Mouse (Mus musculus) kidney, postnatal 0 days (tissue): ENCODE results near the gene Zfp609. TPM values are rescaled to one million over a fixed set of nuclear protein-coding genes. Genes with fewer than 3 reads are reported as not detected.

Experiments used
- ATAC-seq: fragments of 200-750 bp; cut with Nextera tagmentation; replicated peaks from 2 replicates; pipeline ENCODE4 v1.8.0; 2017; ENCODE audit warnings: low read depth, moderate number of reproducible peaks, moderate TSS enrichment, moderate library complexity; ENCODE audit not compliant: low FRiP score
- DNase-seq: peaks from one replicate; pipeline ENCODE4 v3.0.0-alpha.2; 2016; ENCODE audit warnings: low spot score
- H3K27ac ChIP-seq: fragments of 300-500 bp; sonication (generic); 2 replicates; pipeline ENCODE4 v1.5.1; 2014; ENCODE audit warnings: mild to moderate bottlenecking
- H3K27me3 ChIP-seq: fragments of 300-500 bp; sonication (generic); 2 replicates; pipeline ENCODE4 v1.6.1; 2014; ENCODE audit warnings: low read length, mixed read lengths; ENCODE audit not compliant: insufficient read depth
- H3K36me3 ChIP-seq: fragments of 300-500 bp; sonication (generic); 2 replicates; pipeline ENCODE4 v1.6.1; 2014; ENCODE audit warnings: low read length, mixed read lengths; ENCODE audit not compliant: insufficient read depth
- H3K4me1 ChIP-seq: fragments of 300-500 bp; sonication (generic); replicated peaks from 2 replicates; pipeline ENCODE4 v1.6.1; 2014; ENCODE audit warnings: antibody characterized with exemption, low read length, mixed read lengths; ENCODE audit not compliant: insufficient read depth
- H3K4me2 ChIP-seq: fragments of 300-500 bp; sonication (generic); 2 replicates; pipeline ENCODE4 v1.6.1; 2014; ENCODE audit warnings: mild to moderate bottlenecking, low read length, moderate library complexity, mixed read lengths
- H3K4me3 ChIP-seq: fragments of 300-500 bp; sonication (generic); replicated peaks from 2 replicates; pipeline ENCODE4 v1.5.1; 2014; ENCODE audit warnings: low read depth, low read length
- H3K9ac ChIP-seq: fragments of 300-500 bp; sonication (generic); 2 replicates; pipeline ENCODE4 v1.6.1; 2014; ENCODE audit warnings: low read depth, low read length
- H3K9me3 ChIP-seq: fragments of 300-500 bp; sonication (generic); replicated peaks from 2 replicates; pipeline ENCODE4 v1.6.1; 2016; ENCODE audit warnings: low read length, inconsistent platforms, mixed read lengths
- CTCF ChIP-seq: IDR thresholded peaks from 2 replicates; pipeline ENCODE4 v1.5.1; 2016; ENCODE audit warnings: antibody characterized with exemption, low read depth, mild to moderate bottlenecking, moderate library complexity
- WGBS: fragments of 180-500 bp; shearing (Covaris S2); extraction: QIAGEN DNeasy Blood & Tissue Kit; methylation state at CpG from one replicate; pipeline ENCODE4 v1.1.7; 2014; 5-methylcytosine and 5-hydroxymethylcytosine counted together
- polyA plus RNA-seq: library from polyadenylated mRNA; unstranded; fragments of >200 nt; fragmentation: Nextera tagmentation; extraction: Ambion mirVana; gene quantifications from 2 replicates; pipeline ENCODE4 v1.2.1, GENCODE M21; 2015

Gene Zfp609
- polyA plus RNA-seq, 1 experiment from 2014 or later, result 5.0 TPM

DNA sequence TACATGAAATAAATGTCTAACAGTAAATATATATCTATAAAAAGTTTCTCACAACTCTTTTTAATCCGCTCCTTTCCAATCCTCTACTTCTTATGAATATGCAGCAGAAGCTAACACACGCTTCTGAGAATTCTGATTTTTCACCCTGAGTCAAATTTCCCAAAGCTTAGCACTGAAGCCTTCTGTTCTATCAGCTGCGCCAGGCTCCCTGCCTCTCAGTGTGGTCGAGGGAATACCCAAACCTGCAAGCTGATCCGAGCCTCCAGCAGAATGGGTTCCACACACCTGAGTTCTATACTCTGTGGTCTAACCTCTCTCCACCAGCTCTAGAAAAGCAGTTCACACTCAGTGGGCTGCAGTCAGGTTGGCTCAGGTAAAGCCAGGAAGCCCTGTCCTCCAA, 68.1 kb downstream of the Zfp609 start:
- no peak overlapping the region for H3K4me2 ChIP-seq
- no peak overlapping the region for H3K27ac ChIP-seq
- WGBS, result 90% methylated on average over 5 of the region's 5 CpGs
- H3K4me3 ChIP-seq, result no peak overlapping the region
- H3K4me1 ChIP-seq, result no peaks in the 10 kb centered on the region
- DNase-seq (no peak), ATAC-seq (no peak)
- H3K27me3 ChIP-seq, result no peaks in the 10 kb centered on the region
- no peaks in the 10 kb centered on the region for H3K36me3 ChIP-seq
- no peaks in the 10 kb centered on the region for H3K9me3 ChIP-seq
- TF ChIP-seq CTCF, result no peak
- H3K9ac ChIP-seq, result no peak overlapping the region

DNA sequence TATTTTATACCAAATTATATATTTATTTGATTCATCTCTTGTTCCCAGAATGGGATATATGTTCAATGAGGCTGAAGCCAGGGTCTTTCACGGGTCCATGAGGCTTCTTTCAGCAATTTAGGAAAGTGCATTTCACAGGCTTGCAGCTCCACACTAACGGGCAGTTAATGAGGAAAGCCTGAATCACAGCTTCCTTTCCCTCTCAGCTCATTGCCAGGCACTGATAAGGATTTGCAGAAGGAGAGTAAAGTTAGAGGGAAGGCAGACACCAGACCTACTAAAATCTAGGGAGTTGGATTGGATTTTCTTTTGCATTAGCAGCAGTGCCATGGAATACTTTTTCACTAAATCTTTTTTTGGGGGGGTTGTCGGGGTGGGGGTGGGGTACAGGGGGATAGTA, 69.5 kb downstream of the Zfp609 start:
- Histone ChIP-seq H3K36me3 (no peaks in the 10 kb centered on the region), H3K27me3 (no peaks in the 10 kb centered on the region), H3K4me1 (no peaks in the 10 kb centered on the region), H3K27ac (no peak overlapping the region), H3K4me2 (no peak overlapping the region), H3K9me3 (no peaks in the 10 kb centered on the region), H3K4me3 (no peak overlapping the region), H3K9ac (no peak overlapping the region)
- ATAC-seq, result no peak
- 68% methylated on average over 3 of the region's 3 CpGs for WGBS
- no peak for TF ChIP-seq CTCF
- no peak for DNase-seq

DNA sequence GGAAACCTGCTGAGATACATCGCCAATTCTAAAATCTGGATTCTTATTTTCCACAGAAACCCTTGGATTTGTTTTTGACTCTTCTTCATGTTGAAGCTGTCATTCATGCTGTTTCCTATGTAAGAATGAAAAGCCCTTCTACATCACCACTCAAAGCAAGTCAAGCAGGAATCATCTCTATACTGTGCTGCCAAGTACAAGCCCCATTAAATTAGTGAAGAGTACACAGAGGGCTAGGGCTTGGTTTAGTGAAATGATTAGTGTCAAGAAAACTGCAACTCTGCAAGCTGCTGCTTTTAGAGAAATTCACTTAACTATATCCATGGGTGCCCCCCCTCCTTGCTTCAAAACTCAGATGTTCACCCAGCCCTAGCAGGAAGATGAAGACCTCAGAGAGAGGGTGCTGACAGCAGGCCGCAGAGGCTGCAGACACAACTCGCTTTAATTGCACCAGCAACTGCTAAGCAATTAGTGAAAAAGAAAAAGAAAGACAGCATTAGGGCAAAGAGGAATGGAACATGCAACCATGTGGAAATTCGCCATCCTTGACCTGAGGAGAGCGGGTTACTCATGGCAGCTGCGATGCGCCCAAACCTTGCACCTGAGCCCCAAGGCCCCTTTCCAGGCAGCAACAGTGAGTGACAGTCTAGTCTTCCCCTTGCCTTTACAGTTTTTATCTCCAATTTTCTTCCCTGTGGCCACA, 71.5 kb downstream of the Zfp609 start:
- 90% methylated on average over 7 of the region's 7 CpGs for WGBS
- no peak for TF ChIP-seq CTCF
- Histone ChIP-seq H3K27ac (no peak overlapping the region), H3K4me2 (no peak overlapping the region), H3K4me1 (no peaks in the 10 kb centered on the region), H3K27me3 (no peaks in the 10 kb centered on the region), H3K9ac (no peak overlapping the region), H3K4me3 (no peak overlapping the region), H3K36me3 (no peaks in the 10 kb centered on the region), H3K9me3 (no peaks in the 10 kb centered on the region)
- ATAC-seq, result no peak
- no peak for DNase-seq

DNA sequence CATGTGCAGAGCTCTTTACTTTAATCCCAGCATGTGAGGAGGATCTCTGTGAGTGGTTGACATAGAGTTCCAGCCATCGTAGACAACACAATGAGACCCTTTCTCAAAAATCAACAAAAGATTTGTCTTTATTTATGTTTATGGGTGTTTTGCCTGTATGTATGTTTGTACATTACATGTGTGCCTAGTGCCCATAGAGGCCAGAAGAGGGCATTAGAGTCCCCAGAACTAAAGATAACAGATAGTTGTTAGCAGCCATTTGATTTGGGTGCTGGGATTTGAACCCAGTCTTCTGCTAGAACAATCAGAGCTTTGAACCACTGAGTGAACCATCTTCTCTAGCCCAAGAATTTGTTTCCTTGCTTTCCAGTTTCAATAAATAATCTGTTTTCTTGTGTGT, 72.2 kb downstream of the Zfp609 start:
- H3K9me3 ChIP-seq, result no peaks in the 10 kb centered on the region
- 0 out of 2 replicates have a peak, but pooled peaks have one; percentile 14 for TF ChIP-seq CTCF
- H3K36me3 ChIP-seq, result no peaks in the 10 kb centered on the region
- H3K27ac ChIP-seq, result no peak overlapping the region
- H3K4me2 ChIP-seq, result no peak overlapping the region
- no peak overlapping the region for H3K9ac ChIP-seq
- H3K4me1 ChIP-seq, result no peaks in the 10 kb centered on the region
- WGBS, result 97% methylated on average over 1 of the region's 1 CpGs
- H3K27me3 ChIP-seq, result no peaks in the 10 kb centered on the region
- H3K4me3 ChIP-seq, result no peak overlapping the region
- DNase-seq (no peak), ATAC-seq (no peak)

DNA sequence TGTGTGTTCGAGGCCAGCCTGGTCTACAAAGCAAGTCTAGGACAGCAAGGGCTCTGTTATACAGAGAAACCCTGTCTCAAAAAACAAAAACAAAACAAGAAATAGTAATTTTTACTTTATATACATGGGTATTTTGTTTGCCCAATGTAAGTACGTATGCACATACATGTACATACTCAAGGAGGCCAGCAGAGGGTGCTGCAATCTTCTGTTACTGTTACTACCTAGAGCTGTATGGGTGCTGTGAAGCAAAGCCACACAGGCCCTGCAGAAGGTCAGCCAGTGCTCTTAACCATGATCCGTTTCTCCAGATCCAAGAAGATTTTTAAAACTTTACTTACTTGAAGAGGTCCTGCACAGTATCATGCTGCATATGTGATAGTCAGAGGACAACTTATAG, 74.7 kb downstream of the Zfp609 start:
- Histone ChIP-seq H3K4me2 (no peak overlapping the region), H3K36me3 (no peaks in the 10 kb centered on the region), H3K9ac (no peak overlapping the region), H3K4me3 (no peak overlapping the region), H3K4me1 (no peaks in the 10 kb centered on the region), H3K27me3 (no peaks in the 10 kb centered on the region), H3K9me3 (no peaks in the 10 kb centered on the region), H3K27ac (no peak overlapping the region)
- 98% methylated on average over 3 of the region's 3 CpGs for whole genome bisulfite sequencing
- DNase-seq (no peak), ATAC-seq (no peak)
- peak; percentile 28; the same call in 1 of the 2 replicates for TF ChIP-seq CTCF

DNA sequence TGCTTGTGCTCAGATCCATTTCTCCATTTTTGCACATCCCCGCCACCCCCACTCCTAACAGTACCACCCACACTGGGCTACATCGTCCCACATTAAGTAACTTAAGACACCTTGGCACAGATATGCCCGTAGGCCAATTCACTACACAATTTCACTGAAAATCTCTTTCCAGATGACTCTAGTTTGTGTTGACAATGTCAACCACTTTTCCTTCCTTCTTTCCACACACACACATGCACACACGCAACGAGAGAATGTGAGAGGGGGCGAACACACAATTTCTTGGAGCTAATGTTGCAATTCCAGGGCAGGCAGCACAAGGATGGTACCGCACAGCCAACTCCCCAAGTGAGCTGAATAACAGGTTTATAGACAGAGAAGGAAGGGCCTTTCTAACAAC, 75.5 kb downstream of the Zfp609 start:
- no peak for TF ChIP-seq CTCF
- Histone ChIP-seq H3K36me3 (no peaks in the 10 kb centered on the region), H3K4me3 (no peak overlapping the region), H3K27me3 (no peaks in the 10 kb centered on the region), H3K4me2 (no peak overlapping the region), H3K9ac (no peak overlapping the region), H3K4me1 (no peaks in the 10 kb centered on the region), H3K9me3 (no peaks in the 10 kb centered on the region), H3K27ac (no peak overlapping the region)
- 93% methylated on average over 7 of the region's 7 CpGs for WGBS
- ATAC-seq (no peak), DNase-seq (no peak)

DNA sequence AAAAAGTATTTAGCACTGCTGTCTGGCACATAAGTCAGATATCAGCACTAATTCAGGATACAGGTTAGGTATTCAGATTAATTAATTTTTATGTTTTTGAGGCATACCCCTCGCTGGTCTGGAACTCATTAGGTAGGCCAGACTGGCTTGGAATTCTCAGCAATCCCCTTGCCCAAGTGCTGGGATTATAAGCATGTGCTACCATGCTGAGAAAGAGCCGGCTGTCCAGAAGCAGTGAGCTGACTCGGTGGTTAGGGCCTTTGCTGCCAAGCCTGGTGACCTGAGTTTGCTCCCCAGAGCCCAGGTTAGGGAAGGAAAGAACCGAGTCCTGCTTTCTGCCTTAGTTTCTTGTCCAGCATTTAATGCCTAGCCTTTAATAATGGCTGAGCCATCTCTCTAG, 79.3 kb downstream of the Zfp609 start:
- 58% methylated on average over 4 of the region's 4 CpGs for WGBS
- Histone ChIP-seq H3K27me3 (no peaks in the 10 kb centered on the region), H3K27ac (no peak overlapping the region), H3K9ac (no peak overlapping the region), H3K4me3 (no peak overlapping the region), H3K4me2 (no peak overlapping the region), H3K36me3 (no peaks in the 10 kb centered on the region), H3K4me1 (peaks cover 8% of the 10 kb centered on the region; the same call in 1 of the 2 replicates), H3K9me3 (no peaks in the 10 kb centered on the region)
- no peak for TF ChIP-seq CTCF
- DNase-seq (no peak), ATAC-seq (no peak)
